Mouse (Mus musculus) CH12.LX (cell line): ENCODE results near the gene Armc12. TPM values are rescaled to one million over a fixed set of nuclear protein-coding genes. Genes with fewer than 3 reads are reported as not detected.

ENCODE experiments used
- DNase-seq: peaks from one replicate; pipeline ENCODE4 v3.0.0-alpha.2; 2013; ENCODE audit errors: extremely low read depth
- H3K27ac ChIP-seq: 2 replicates; pipeline ENCODE4 v1.5.1; 2012; ENCODE audit warnings: low read depth, mild to moderate bottlenecking, control low read depth, moderate library complexity; ENCODE audit not compliant: insufficient read depth
- H3K27me3 ChIP-seq: replicated peaks from 2 replicates; pipeline ENCODE3; 2012; ENCODE audit warnings: inconsistent platforms
- H3K36me3 ChIP-seq, 2 experiments: replicated peaks in 1 of 2; 2 replicates each; pipeline versions ENCODE3 to v1.6.1; 2012; ENCODE audit warnings: inconsistent platforms in 1 of 2, low read length in 1 of 2, mild to moderate bottlenecking in 1 of 2, mixed read lengths in 1 of 2, moderate library complexity in 1 of 2; ENCODE audit not compliant: control insufficient read depth in 1 of 2, insufficient read depth in 1 of 2
- H3K4me1 ChIP-seq, 2 experiments: 2 replicates each; pipeline ENCODE4 v1.6.1; 2012; ENCODE audit warnings: inconsistent platforms in 1 of 2, moderate library complexity in 1 of 2; ENCODE audit not compliant: insufficient read depth in 2 of 2, control insufficient read depth in 1 of 2
- H3K4me2 ChIP-seq: 2 replicates; pipeline ENCODE4 v1.6.1; 2012; ENCODE audit warnings: low read depth, mild to moderate bottlenecking, control low read depth; ENCODE audit not compliant: poor library complexity, insufficient read depth, severe bottlenecking
- H3K4me3 ChIP-seq, 3 experiments: fragments of 150-350 bp in 1 of 3; sonication (generic) in 1 of 3; replicated peaks in 1 of 3; 2 replicates each; pipeline versions ENCODE3 to v1.5.1; 2011 to 2012; ENCODE audit warnings: low read depth in 2 of 3, low read length in 2 of 3, mild to moderate bottlenecking in 2 of 3, moderate library complexity in 2 of 3, control low read depth in 1 of 3, improper control_type of control experiment in 1 of 3, inconsistent platforms in 1 of 3, mixed read lengths in 1 of 3; ENCODE audit not compliant: poor library complexity in 1 of 3
- H3K79me2 ChIP-seq: replicated peaks from 2 replicates; pipeline ENCODE4 v1.6.1; 2012; ENCODE audit warnings: mild to moderate bottlenecking, moderate library complexity; ENCODE audit not compliant: control insufficient read depth, poor library complexity, insufficient read depth, severe bottlenecking; ENCODE audit errors: extremely low read depth
- H3K9ac ChIP-seq: 2 replicates; pipeline ENCODE4 v1.6.1; 2012; ENCODE audit warnings: low read depth, mild to moderate bottlenecking, control low read depth, moderate library complexity; ENCODE audit not compliant: insufficient read depth
- H3K9me3 ChIP-seq: replicated peaks from 2 replicates; pipeline ENCODE3; 2012; ENCODE audit warnings: low read length, inconsistent platforms, mixed read lengths
- BHLHE40 ChIP-seq: IDR thresholded peaks from 2 replicates; pipeline ENCODE4 v1.6.1; 2011; ENCODE audit warnings: mild to moderate bottlenecking, low read depth, low read length, improper control_type of control experiment
- CHD1 ChIP-seq: IDR thresholded peaks from 2 replicates; pipeline ENCODE4 v1.6.1; 2012; ENCODE audit warnings: low read depth, low read length, improper control_type of control experiment, inconsistent platforms
- CHD2 ChIP-seq: IDR thresholded peaks from 2 replicates; pipeline ENCODE4 v1.6.1; 2011; ENCODE audit warnings: low read length, improper control_type of control experiment
- E2F4 ChIP-seq: IDR thresholded peaks from 2 replicates; pipeline ENCODE4 v1.6.1; 2011; ENCODE audit warnings: low read depth, low read length, improper control_type of control experiment; ENCODE audit not compliant: insufficient replicate concordance
- ELF1 ChIP-seq: IDR thresholded peaks from 2 replicates; pipeline ENCODE4 v1.6.1; 2014; ENCODE audit warnings: low read depth, mild to moderate bottlenecking, inconsistent platforms, low read length, improper control_type of control experiment
- MAX ChIP-seq: IDR thresholded peaks from 2 replicates; pipeline ENCODE4 v1.6.1; 2011; ENCODE audit warnings: low read length, improper control_type of control experiment
- MAZ ChIP-seq: IDR thresholded peaks from 2 replicates; pipeline ENCODE4 v1.6.1; 2012; ENCODE audit warnings: low read depth, mild to moderate bottlenecking, inconsistent platforms, low read length, improper control_type of control experiment, moderate library complexity
- MXI1 ChIP-seq: IDR thresholded peaks from 2 replicates; pipeline ENCODE4 v1.6.1; 2011; ENCODE audit warnings: mild to moderate bottlenecking, low read depth, low read length, improper control_type of control experiment
- MYC ChIP-seq: IDR thresholded peaks from 2 replicates; pipeline ENCODE4 v1.6.1; 2011; ENCODE audit warnings: low read depth, mild to moderate bottlenecking, improper control_type of control experiment, low read length
- NELFE ChIP-seq: IDR thresholded peaks from 2 replicates; pipeline ENCODE4 v1.6.1; 2011; ENCODE audit warnings: low read depth, low read length, improper control_type of control experiment
- NRF1 ChIP-seq: IDR thresholded peaks from 2 replicates; pipeline ENCODE4 v1.6.1; 2014; ENCODE audit warnings: low read depth, mild to moderate bottlenecking, inconsistent platforms, low read length, improper control_type of control experiment, moderate library complexity
- PAX5 ChIP-seq: IDR thresholded peaks from 2 replicates; pipeline ENCODE4 v1.6.1; 2012; ENCODE audit warnings: low read length, inconsistent platforms, mixed read lengths
- POLR2A ChIP-seq: IDR thresholded peaks from 2 replicates; pipeline ENCODE4 v1.6.1; 2011; ENCODE audit warnings: low read depth, mild to moderate bottlenecking, improper control_type of control experiment, low read length
- POLR2AphosphoS2 ChIP-seq: IDR thresholded peaks from 2 replicates; pipeline ENCODE4 v1.6.1; 2011; ENCODE audit warnings: low read depth, low read length, improper control_type of control experiment
- RAD21 ChIP-seq: IDR thresholded peaks from 2 replicates; pipeline ENCODE4 v1.6.1; 2011; ENCODE audit warnings: low read depth, mild to moderate bottlenecking, low read length, improper control_type of control experiment, moderate library complexity
- RCOR1 ChIP-seq: conservative IDR thresholded peaks from 2 replicates; pipeline ENCODE4 v1.6.1; 2012; ENCODE audit warnings: low read depth, mild to moderate bottlenecking, inconsistent platforms, low read length, improper control_type of control experiment
- SIN3A ChIP-seq: IDR thresholded peaks from 2 replicates; pipeline ENCODE4 v1.6.1; 2012; ENCODE audit warnings: low read length, improper control_type of control experiment, inconsistent platforms
- SMC3 ChIP-seq: IDR thresholded peaks from 2 replicates; pipeline ENCODE4 v1.6.1; 2011; ENCODE audit warnings: low read depth, low read length, improper control_type of control experiment
- TBP ChIP-seq: conservative IDR thresholded peaks from 2 replicates; pipeline ENCODE4 v1.6.1; 2011; ENCODE audit warnings: low read depth, low read length, improper control_type of control experiment
- TCF12 ChIP-seq: IDR thresholded peaks from 2 replicates; pipeline ENCODE4 v1.6.1; 2014; ENCODE audit warnings: low read depth, mild to moderate bottlenecking, inconsistent platforms, low read length, improper control_type of control experiment
- UBTF ChIP-seq: IDR thresholded peaks from 2 replicates; pipeline ENCODE4 v1.6.1; 2012; ENCODE audit warnings: low read depth, mild to moderate bottlenecking, inconsistent platforms, low read length, improper control_type of control experiment, moderate library complexity
- USF1 ChIP-seq: IDR thresholded peaks from 2 replicates; pipeline ENCODE4 v1.6.1; 2014; ENCODE audit warnings: low read depth, mild to moderate bottlenecking, inconsistent platforms, low read length, improper control_type of control experiment
- ZC3H11A ChIP-seq: IDR thresholded peaks from 2 replicates; pipeline ENCODE4 v1.6.1; 2012; ENCODE audit warnings: low read depth, mild to moderate bottlenecking, inconsistent platforms, low read length, improper control_type of control experiment
- ZMIZ1 ChIP-seq: IDR thresholded peaks from 2 replicates; pipeline ENCODE4 v1.6.1; 2012; ENCODE audit warnings: low read depth, mild to moderate bottlenecking, inconsistent platforms, low read length, improper control_type of control experiment
- dilution Hi-C: fragments of 300-500 bp; cut with MboI; formaldehyde crosslinking; loops from 2 replicates; pipeline ENCODE4 v1.14.3; 2020; ENCODE audit warnings: low sequenced_read_pairs; ENCODE audit not compliant: extremely low pct_unique_long_range_greater_than_20kb, extremely low pct_ligation_motif_present
- in situ Hi-C: fragments of 300-500 bp; cut with MboI; formaldehyde crosslinking; loops from 3 replicates; pipeline ENCODE4 v1.14.3; 2019; ENCODE audit warnings: low sequenced_read_pairs, low pct_ligation_motif_present, low pct_unique_long_range_greater_than_20kb, mixed read lengths
- polyA plus RNA-seq: library from polyadenylated mRNA; unstranded; fragments of >175 nt; gene quantifications from 2 replicates; pipeline ENCODE4 v1.2.1, GENCODE M21; 2012; ENCODE audit warnings: low read depth; ENCODE audit not compliant: insufficient read length
- total RNA-seq, 2 experiments: library from RNA; depleted of rRNA; stranded (reverse); fragments of 300-350 nt in 1 of 2; fragments of >200 nt in 1 of 2; gene quantifications; 2 replicates each; pipeline ENCODE4 v1.2.3; 2012 to 2014

Gene Armc12
- total and polyA plus RNA-seq, 3 experiments = not detected

DNA sequence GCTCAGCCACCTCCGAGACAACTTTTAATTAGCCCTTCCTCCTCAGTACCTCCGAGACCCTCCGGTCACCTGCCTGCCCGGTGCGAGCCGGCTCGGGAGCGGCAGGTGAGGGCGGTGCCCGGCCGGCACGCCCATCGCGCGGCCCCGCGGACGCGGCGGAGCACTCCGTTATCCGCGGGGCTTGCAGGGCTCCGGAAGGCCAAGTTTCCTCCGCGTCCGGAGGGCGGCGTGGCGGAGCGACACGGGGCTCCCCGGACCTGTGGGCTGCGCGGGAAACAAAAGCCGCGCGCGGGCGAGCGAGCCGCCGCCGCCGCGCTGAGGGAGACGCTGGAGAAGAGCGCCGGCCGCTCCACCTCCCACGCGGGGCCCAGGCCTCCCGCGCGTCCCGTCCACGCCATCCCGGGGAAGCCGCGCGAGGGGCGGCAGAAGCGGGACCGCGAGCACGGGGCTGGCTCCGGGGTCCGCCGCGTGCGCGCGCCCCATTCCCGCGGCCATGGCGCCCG is 45.1 kb upstream of the Armc12 start:
- no peak for DNase-seq
- TF ChIP-seq UBTF (peak; percentile 36; the same call in 1 of the 2 replicates), PAX5 (no peak), ELF1 (no peak), ZMIZ1 (no peak), TBP (no peak), BHLHE40 (0 out of 2 replicates have a peak, but pooled peaks have one; percentile 29)
- in situ Hi-C loops = no loop called here

GRCm38 (mm10) chr17:28485977-28486400 is 44.6 kb upstream of the Armc12 start:
- Histone ChIP-seq H3K4me1 (peaks cover 5 to 35% of the 10 kb centered on the region in 2 experiments), H3K4me2 (0 out of 2 replicates have a peak overlapping the region, but pooled peaks have one; percentile 32), H3K27ac (peak overlapping the region; percentile 9), H3K79me2 (peaks cover 6% of the 10 kb centered on the region; the same call in 1 of the 2 replicates), H3K9ac (peak overlapping the region; percentile 57), H3K4me3 (peak overlapping the region in 2 of 3 experiments; percentile 84 to 89), H3K36me3 (peaks cover 0 to 8% of the 10 kb centered on the region in 2 experiments), H3K9me3 (peaks cover 3% of the 10 kb centered on the region), H3K27me3 (no peaks in the 10 kb centered on the region)
- dilution Hi-C loops = no loop called here
- in situ Hi-C loops = no loop called here
- peak; percentile 97 for DNase-seq
- no peak for TF ChIP-seq SMC3
- TF ChIP-seq E2F4 = peak; percentile 83; the same call in 1 of the 2 replicates
- TF ChIP-seq SIN3A = 0 out of 2 replicates have a peak, but pooled peaks have one; percentile 32
- TF ChIP-seq RAD21 = no peak
- no peak for TF ChIP-seq CHD1
- TF ChIP-seq UBTF = peak; percentile 5; the same call in 1 of the 2 replicates
- TF ChIP-seq POLR2A = peak; percentile 79
- TF ChIP-seq MAZ = peak; percentile 53; the same call in 1 of the 2 replicates
- TF ChIP-seq POLR2AphosphoS2 = no peak
- peak; percentile 48; the same call in 1 of the 2 replicates for TF ChIP-seq TBP
- TF ChIP-seq ZC3H11A = no peak
- TF ChIP-seq NRF1 = peak; percentile 61
- TF ChIP-seq CHD2 = peak; percentile 76
- TF ChIP-seq TCF12 = peak; percentile 92
- no peak for TF ChIP-seq RCOR1
- peak; percentile 95 for TF ChIP-seq MAX
- peak; percentile 97 for TF ChIP-seq MXI1
- no peak for TF ChIP-seq PAX5
- TF ChIP-seq MYC = peak; percentile 77; the same call in 1 of the 2 replicates
- TF ChIP-seq NELFE = peak; percentile 70; the same call in 1 of the 2 replicates
- peak; percentile 77 for TF ChIP-seq USF1
- TF ChIP-seq ELF1 = peak; percentile 35; the same call in 1 of the 2 replicates

More for the DNA sequence above, 45.1 kb upstream of the Armc12 start:
- Histone ChIP-seq H3K4me1 (peaks cover 5 to 33% of the 10 kb centered on the region in 2 experiments), H3K4me2 (0 out of 2 replicates have a peak overlapping the region, but pooled peaks have one; percentile 84), H3K4me3 (peak overlapping the region; percentile 84 to 89 (median 84)), H3K9me3 (peaks cover 3% of the 10 kb centered on the region), H3K9ac (peak overlapping the region; percentile 57), H3K36me3 (peaks cover 0 to 9% of the 10 kb centered on the region in 2 experiments), H3K79me2 (peaks cover 6% of the 10 kb centered on the region; the same call in 1 of the 2 replicates), H3K27me3 (no peaks in the 10 kb centered on the region), H3K27ac (peak overlapping the region; percentile 9)
- dilution Hi-C loops = no loop called here
